Mouse (Mus musculus) CH12F3 (cell line): Measurements from ENCODE around the gene Wdr34.
"Not testable (repeated sequence)": the region's sequence is repeated elsewhere in the genome, so short reads cannot be mapped to it uniquely, and the experiment has no call there.

Experiments
- in situ Hi-C: fragments of 300-500 bp; cut with MboI; formaldehyde crosslinking; loops from 2 replicates; pipeline ENCODE4 v1.14.3; 2020; ENCODE audit warnings: low sequenced_read_pairs

The Wdr34 gene

DNA sequence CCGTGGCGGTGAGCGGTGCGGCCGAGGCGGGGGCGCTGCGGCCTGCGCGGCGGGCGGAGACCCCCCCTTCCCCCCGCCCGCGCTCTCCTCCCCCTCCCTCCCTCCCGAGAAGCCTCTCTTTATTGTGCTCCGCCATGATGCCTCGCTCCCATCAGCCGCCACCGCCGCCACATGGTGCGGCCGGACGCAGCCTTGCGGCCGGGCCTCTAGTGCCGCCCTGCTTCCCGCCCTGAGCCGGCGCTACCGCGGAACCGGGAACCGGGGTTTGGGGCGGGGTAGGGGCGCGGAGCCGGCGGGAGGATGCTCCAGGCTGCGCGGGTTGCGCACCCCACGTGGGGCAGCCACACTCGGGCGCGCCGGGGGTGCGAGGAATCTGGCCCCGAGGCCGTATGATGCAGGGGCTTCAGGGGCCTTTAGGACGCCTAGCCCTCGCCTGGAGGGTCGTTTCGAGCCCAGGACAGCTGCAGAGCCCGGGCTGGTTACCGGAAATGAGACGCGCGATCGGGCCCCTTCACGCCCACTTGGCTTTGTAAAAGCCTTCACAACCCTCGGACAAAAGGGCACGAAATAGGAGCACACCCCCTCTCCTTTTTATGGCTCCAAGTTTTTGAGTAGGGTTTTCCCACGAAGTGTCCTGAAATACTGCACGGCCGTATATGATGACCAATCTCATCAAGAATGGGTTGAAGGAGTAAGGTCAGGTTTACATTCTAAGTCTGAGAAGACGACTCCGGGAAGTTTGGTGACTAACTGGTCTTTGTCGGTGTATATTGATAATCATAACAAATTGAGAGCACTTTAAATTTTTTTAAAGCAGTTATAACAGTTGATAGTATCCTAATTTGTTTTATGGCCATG is 18.6 kb upstream of the Wdr34 start:
- in situ Hi-C loops, result no loop called here

DNA sequence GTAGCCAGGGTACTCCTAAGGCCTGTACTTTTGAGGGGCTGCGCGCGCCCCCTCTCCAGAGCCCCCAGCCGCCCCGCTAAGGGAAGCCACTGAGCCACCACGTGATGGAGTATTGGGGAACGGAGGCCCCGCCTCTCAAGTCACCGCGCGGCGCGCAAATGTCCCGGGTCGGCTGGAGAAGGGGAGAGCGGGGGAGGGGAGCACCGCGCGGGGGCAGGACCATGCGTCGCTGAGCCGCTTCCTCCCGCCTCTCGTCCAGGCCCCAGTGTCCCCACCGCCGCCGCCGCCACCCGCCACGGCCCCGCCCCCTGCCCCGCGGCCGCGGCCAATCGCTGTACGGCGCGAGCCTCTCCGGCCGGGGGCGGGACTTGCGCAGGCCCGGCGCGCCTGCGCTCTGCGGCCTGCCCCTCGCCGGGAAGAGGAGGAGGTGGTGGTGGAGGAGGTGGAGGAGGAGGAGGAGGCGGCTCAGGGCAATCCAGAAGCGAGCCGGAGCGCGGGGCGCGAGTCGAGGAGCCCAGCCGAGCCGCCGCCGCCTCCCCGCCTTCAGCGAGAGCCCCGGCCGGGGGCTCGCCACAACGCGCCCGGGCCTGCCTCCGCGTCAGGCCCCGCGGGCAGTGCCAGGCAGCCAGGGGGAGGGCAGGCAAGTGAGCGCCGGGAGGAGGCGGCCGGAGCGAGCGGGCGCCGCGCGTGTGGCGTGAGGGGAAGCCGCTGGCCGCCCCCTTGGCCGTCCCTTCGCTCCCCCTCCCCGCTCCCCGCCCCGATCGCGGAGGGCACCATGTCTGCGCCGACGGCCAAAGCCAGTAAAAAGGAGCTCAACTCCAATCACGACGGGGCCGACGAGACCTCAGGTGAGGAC is 17.6 kb upstream of the Wdr34 start:
- in situ Hi-C loops, result no loop called here

DNA sequence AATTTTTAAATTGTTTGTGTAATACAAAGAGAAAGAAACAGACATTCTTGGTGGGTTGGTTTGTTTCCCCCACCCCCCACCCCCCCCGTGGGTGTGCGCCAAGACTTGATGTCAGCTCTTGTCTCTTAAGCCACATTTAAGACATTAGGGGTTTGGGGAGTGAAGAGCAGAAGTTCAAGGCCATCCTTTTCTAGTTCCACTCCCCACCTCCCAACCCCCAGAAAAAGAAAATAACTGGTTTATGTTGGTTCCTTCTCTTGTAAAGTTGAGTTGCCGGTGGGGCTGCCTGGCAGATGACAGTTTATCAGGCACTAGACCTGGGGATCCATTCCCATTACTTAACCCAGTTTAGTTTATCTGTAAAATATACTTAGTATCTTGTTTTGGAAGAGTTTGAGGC is 15.6 kb upstream of the Wdr34 start:
- in situ Hi-C loops, result no loop called here

DNA sequence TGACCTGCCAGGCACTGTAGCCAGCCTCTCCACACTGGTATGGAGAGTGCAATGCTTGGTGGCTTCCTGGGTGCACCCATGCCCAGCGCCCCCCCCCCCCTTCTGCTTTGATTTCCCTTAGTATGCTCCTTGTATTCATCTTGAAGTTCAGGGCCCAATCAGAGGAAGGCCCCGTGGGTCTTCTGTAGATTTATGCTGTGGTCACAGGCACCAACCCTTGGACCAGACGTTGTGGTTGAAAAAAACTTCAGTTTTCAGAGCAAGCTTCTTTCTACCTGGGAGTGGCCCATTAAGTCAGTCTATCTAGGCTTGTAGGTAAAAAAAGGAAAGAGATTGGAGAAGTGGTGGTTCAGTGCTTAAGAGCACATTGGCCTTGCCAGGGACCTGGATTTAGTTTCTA is 15.1 kb upstream of the Wdr34 start:
- in situ Hi-C loops, result no loop called here

DNA sequence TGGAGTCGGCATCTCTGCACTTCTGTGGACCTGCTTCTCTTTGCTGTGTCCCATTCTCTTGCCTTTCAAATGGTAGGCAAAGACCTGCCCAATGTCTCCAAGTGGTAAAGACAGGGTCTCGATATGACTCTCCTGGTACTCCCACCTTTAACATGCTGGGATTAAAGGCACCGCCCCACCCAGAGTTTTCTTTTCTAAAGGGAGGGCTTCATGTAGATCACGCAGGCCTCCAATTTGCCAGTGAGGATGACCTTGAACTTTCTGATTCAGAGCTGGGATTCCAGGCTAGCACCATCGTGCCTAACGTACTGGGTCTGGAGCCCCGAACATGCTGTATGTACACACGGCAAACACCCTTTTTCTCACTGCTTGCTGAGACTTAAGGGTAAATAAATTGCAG is 14.6 kb upstream of the Wdr34 start:
- in situ Hi-C loops, result no loop called here

DNA sequence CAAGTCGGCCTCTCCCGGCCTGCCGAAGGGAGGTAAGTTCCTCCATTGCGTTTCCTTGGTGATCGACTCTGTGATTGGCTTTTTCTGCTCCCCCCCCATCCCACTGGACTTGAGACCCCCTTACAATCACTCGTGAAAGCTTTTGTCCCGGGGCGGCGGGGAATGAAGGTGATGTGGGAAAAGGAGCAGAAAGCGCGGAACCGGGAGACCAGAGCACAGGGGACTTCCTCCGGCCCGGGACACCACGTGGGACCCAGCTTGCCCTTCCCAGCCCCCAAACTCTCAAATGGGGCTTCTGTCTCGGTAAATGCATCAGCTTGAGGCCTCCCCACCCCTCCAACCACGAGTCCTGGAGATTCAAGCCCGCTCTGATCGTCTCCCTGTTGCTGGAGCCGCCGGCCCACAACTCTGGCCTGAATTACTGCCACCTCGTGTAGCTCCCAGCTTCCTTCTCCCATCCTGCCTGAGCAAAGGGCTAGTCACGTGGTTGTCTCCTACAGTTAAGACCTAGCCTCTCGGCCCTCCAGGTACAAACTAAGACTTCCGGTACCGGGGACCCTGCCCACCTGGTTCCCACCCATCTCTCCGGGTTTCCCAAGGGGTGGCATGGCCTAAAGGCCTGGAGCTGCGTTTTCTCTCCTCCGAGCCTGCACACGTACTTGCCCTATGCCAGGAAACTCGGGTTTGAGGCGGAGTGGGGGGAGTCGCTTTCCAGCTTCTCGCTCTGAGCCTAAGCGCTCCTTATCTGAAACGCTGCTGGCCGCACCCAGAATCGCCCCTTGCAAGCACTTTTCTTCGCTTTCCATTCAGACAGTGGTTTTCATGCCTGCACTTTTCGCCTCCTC is 13.8 kb upstream of the Wdr34 start:
- in situ Hi-C loops, result no loop called here

DNA sequence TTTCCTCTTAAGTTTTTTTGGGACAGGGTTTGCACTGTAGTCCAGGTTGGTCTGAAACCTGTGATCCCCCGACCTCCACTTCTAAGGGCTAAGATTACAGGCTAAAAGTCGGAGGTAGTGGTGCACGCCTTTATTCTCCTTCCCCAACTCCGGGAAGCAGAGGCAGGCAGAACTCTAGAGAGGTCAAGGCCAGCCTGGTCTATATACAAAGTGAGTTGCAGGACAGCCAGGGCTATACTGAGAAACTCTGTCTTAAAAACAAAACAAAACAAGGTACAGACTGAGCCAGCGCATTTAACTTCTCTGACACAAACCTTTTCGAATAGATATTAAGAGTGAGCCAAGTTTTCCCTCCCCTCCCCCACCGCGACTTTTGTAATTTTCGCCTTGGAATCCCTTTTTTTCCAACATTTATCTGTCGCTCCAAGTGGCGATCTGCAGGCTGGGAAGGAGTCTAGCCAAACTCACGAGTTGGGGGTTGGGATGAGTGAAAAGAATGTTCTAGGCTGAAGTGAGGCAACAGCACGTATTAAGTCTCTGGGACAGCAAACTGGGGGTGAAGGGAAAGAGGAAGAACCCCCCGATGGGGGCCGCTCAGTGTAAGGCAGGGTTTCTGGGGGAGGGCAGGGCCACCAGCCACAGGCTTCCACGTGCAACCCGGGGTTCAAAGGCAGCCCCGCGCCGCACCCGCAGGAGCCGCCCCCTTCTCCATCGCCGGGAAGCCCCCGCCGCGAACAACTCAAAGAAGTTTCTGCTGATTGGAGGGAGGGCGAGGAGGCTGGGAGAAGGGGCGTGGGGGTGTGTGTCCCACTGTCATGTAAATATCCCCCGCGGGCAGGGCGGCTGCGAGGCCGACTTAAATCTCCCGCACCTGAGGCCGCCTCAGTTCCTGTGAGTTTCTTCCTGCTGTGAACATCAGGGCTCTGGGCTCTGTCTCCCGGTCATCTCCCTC is 12.8 kb upstream of the Wdr34 start:
- in situ Hi-C loops, result no loop called here

DNA sequence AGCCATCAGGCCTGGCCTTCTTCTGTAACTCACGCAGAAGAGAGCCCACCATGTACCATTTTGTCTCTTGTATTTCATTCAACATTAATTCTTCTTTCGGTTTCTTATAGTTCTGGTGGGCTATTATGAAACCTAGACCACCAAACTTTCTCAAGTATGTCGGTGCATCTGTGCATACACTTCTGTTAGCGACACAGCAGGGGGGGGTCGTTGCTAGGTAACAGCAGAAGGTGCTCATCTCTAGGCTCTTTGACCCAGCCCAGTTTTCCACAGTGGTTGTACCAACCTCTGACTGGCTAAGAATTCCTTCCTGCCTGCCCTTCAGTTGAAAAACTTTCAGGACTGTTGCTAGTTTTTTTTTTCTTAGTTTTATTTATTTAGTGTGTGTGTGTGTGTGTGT is 9.7 kb upstream of the Wdr34 start:
- in situ Hi-C loops, result no loop called here

DNA sequence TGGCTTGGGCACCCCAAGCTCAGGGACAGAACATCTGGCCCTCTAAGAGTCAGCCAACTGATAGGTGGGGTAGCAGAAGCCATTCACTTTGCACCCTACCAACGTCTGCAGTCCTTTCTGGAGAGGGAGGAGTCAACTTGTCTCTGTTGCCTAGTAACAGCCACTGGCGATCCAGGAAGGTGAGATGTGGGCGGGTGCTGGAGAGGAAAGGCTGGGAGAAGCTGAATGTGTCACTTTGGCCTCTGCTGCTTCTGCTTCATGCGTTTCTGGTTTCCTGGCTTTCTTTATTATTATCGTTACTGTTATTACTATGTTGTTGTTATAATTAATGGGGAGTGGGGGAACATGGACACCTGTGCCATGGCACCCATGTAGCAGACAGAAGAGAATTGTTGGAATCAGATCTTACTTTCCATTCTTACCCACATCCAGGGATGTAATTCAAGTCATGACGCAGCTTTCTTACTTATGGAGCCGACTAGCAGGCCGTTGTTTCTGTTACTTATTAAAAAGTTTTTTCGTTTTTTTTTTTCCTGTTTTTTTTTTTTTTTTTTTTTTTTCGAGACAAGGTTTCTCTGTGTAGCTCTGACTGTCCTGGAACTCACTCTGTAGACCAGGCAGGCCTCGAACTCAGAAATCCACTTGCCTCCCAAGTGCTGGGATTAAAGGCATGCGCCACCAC is 8.7 kb upstream of the Wdr34 start, which contains the start of gene Set:
Gene Set (plus strand): TSS at position 156 of the 682 bp plus-strand sequence.
- in situ Hi-C loops, result no loop called here

DNA sequence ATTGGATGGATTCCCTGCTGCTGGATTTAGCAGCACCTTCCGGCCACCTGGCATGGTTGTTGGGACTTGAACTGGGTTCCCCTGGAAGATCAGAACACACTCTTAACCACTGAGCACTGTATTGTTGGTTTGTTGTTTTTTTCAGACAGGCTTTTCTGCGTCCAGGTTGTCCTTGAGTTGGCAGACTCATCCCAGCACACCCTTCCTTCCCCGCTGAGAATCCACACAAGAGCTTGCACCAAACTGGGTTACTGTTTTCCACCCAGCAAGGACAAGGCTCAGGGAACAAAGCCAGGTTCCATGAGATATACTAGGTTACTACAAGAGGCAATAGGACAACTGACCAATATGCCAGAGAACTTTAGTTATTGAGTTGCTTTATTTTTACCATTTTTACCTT is 8.1 kb upstream of the Wdr34 start:
- in situ Hi-C loops, result no loop called here

DNA sequence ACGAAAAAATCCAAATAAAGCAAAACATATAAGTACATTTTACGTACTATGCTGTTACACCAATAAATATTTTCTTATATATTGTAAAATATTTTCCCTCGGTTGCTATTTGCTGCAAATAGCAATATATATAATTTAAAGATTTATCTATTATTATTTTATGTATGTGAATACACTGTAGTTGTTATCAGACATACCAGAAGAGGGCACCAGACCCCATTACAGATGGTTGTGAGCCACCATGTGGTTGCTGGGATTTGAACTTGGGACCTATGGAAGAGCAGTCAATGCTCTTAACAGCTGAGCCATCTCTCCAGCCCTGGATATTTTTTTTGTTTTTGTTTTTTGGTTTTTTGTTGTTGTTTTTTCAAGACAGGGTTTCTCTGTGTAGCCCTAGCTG is 6.6 kb upstream of the Wdr34 start:
- in situ Hi-C loops, result not testable (repeated sequence)

DNA sequence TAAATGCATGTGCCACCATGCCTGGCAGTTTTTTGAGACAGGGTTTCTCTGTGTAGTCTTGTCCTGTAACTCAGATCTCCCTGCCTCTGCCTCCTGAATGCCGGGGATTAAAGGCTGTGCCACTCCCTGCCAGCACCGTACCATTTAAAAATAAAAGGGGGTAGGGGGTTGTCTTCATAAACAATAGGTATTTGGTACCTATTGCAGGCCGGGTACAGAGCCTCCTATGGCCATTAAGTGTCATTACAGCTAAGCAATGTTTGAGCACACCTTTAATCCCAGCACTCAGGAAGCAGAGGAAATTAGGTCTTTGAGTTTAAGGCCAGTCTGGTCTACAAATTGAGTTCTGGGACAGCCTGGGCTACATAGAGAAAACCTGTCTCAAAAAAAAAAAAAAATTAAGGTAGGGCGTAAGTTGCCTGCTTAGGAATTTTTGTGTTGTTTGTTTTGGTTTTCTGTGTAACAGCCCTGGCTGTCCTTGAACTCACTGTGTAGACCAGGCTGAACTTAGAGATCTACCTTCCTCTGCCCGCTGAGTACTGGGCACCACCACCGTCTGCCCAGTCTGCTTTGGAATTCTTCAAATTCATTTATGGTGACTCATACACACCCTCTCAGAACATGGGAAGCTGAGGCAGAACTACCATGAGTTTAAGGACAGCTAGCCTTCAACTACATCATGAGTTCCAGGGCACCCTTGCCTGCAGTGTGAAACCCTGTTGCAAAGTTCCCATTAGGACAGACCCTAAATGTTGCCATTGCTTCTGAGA is 3.5 kb upstream of the Wdr34 start:
- in situ Hi-C loops, result no loop called here

DNA sequence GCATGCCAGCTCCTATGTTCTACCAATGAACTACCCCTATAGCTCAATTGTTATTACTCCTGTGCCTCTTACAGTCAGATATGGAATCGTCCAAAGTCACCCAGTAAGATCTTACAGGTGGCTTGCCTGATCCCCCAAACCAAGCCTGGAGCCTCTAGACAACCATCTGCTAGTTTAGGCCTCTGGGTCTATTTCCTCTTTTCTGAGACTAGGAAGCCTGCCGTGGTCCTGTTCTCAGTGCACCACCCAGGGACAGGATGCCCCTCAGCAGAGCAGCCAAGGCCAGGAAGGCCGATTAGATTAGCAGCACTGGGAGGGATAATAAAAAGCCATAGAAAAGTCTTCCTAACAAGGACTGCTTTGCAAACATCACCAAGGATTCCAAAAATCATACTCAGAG is 1.1 kb upstream of the Wdr34 start:
- in situ Hi-C loops, result no loop called here

DNA sequence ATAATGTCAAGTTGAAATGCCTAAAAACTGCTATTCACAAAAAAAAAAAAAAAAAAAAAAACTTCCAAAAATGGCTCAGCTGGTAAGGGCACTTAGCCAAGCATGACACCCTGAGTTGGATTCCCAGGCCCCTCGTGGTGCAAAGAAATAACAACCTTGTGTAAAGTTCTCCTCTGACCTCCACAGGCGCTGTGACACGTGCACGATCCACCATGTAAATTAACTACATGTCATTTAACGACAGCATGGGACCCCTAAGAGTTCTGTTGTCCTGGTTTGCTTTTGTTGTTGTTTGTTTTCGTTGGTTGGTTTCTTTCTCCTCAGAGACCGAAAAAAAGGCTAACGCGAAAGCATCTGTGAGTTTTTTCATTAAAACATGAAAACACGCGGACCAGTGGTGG is 580 bp downstream of the Wdr34 start:
- in situ Hi-C loops, result no loop called here

DNA sequence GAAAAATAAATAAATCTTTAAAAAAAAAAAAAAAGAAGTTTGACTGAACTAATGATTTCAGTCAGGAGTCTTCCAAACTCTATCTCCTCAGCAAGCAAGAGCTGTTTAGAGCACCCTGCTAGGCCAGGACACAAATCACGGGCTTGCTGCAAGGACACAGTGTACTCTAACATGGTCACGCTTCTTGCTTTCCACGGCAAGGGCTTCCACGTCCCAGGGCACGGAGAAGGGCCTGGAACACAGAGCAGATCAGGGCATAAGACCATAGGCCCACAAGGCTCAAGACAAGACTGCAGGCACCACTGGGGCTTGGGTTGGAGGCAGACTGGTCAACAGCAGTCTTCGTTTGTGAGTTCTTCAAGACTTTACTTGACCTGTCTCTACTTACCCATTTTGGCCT is 1.6 kb downstream of the Wdr34 start:
- in situ Hi-C loops, result no loop called here

DNA sequence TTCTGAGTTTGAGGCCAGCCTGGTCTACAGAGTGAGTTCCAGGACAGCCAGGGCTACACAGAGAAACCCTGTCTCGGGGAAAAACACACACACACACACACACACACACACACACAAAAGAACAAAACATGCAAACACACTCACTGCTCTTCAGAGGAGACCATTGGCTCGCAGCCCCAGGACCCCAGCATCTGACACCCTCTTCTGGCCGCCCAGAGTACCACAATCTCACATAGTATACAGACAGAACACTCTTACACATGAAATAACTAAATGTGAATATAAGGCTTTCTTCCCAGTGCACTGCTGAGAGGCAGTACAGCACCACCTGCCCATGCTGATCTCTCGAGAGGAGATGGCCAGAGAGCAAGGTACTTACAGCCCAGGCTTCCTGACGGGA is 4.1 kb downstream of the Wdr34 start:
- in situ Hi-C loops, result no loop called here

DNA sequence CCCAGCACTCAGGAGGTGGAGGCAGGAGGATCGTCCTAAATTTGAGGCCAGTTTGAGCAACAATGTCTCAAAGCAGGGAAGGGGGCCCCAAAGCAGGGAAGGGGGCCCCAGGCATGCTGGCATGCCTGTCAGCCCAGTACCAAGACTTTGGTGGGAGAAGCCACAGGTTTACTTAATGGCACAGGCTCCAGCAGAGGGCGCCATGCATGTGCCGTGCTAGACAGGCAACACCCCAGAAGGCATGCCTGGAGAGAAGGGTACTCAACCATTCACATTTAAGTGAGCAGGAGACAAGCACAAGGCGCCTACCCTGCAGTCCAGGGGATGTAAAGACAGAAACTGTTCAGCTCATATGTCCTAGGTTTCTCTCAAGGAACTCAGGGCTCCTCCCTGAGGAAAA is 6.2 kb downstream of the Wdr34 start:
- in situ Hi-C loops, result no loop called here

DNA sequence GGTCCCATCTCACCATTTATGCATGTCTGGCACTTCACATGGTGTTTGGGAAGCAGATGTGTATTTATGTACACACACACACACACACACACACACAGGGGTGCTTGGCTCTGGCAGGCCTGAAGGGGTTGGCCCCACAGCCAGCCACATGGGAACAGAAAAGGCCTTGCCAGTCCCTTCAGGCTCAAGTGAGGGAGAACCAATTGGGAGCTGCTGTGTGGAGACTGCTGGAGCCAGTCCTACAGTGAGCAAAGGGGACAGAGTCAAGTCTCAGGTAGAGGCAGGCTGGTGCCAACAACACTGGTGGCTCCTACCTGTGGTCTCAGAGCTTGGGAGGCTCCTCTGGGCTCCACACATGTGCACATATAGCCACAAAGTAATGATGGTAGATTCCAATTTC is 9.0 kb downstream of the Wdr34 start:
- in situ Hi-C loops, result no loop called here

DNA sequence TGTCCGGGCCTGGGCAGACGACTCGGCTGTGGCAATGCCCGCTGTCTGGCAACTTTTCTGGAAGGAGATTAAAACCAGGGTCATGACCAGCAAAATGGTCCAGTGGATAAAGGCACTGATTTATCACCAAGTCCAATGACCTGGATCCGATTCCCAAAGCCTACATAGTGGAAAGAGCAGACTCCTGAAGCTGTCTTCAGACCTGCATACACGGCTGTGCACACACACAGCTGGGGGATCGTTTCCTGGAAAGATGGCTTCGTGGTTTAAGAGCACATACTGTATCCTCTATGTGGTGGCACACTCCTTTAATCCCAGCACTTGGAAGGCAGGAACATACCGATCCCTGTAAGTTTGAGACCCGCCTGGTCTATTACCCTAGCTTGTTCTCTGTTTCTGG is 10.3 kb downstream of the Wdr34 start:
- in situ Hi-C loops, result no loop called here
